Comparison of ENCODE assay signal across 8 mouse cellular contexts in genomic region chrX:70364202-70364601, GRCm38 (mm10). TPM values are rescaled to one million over a fixed set of nuclear protein-coding genes. Genes with fewer than 3 reads are reported as not detected.
DNase-seq lines count a peak whose midpoint lies in the region; ATAC-seq and TF ChIP-seq lines count a peak whose summit lies in the region.

No protein-coding gene starts in this region.

- no peak for TF ChIP-seq CTCF in heart, adult 2 months (IDR thresholded peaks at IDR 0.05)
- no peak for TF ChIP-seq CTCF in CH12.LX (conservative IDR thresholded peaks at IDR 0.05 in 1 of 2, IDR thresholded peaks at IDR 0.05 in 1 of 2; ENCODE audit: low read depth in 2 of 2, low read length in 2 of 2)
- no peak for TF ChIP-seq CTCF in liver, embryonic 14.5 days (IDR thresholded peaks at IDR 0.05; ENCODE audit: low read depth)

- ATAC-seq in forebrain, embryonic 14.5 days, result peak; percentile 40; the same call in 1 of the 2 replicates
- ATAC-seq in liver, embryonic 14.5 days (ENCODE audit: insufficient read depth), result no peak

- no peaks in the 10 kb centered on the region for H3K9me3 ChIP-seq in CH12.LX (replicated peaks; ENCODE audit: low read length)
- no peaks in the 10 kb centered on the region for H3K9me3 ChIP-seq in forebrain, embryonic 14.5 days (replicated peaks; ENCODE audit: control insufficient read depth, low read length)
- H3K9me3 ChIP-seq in liver, embryonic 14.5 days (ENCODE audit: control insufficient read depth, low read length), result no peaks in the 10 kb centered on the region

- H3K36me3 ChIP-seq in heart, adult 2 months (ENCODE audit: control insufficient read depth, insufficient read depth, low read length), result no peaks in the 10 kb centered on the region
- H3K36me3 ChIP-seq in CH12.LX (replicated peaks in 1 of 2; ENCODE audit: control insufficient read depth in 1 of 2, insufficient read depth in 1 of 2, low read length in 1 of 2), result peaks cover 8 to 18% of the 10 kb centered on the region in 2 experiments
- H3K36me3 ChIP-seq in forebrain, embryonic 14.5 days (ENCODE audit: control insufficient read depth, insufficient read depth, low read length), result peaks cover 12% of the 10 kb centered on the region
- H3K36me3 ChIP-seq in liver, embryonic 14.5 days (replicated peaks; ENCODE audit: control insufficient read depth, insufficient read depth, low read depth), result no peaks in the 10 kb centered on the region

- WGBS in heart, adult 2 months, result 73% methylated on average over 1 of the region's 1 CpGs
- 60% methylated on average over 1 of the region's 1 CpGs for WGBS in forebrain, embryonic 14.5 days
- 65% methylated on average over 1 of the region's 1 CpGs for WGBS in liver, embryonic 14.5 days (ENCODE audit: insufficient replicate concordance)

- TF ChIP-seq POLR2A in heart, adult 2 months (IDR thresholded peaks at IDR 0.05; ENCODE audit: insufficient read depth, low read depth, low read length), result no peak
- TF ChIP-seq POLR2A in CH12.LX (IDR thresholded peaks at IDR 0.05; ENCODE audit: low read depth, low read length), result no peak

- peaks cover 4% of the 10 kb centered on the region; the same call in 1 of the 2 replicates for H3K4me1 ChIP-seq in heart, adult 2 months (ENCODE audit: control insufficient read depth, insufficient read depth, low read length)
- peaks cover 0 to 9% of the 10 kb centered on the region in 2 experiments; a peak in 2 of 4 replicates for H3K4me1 ChIP-seq in CH12.LX (ENCODE audit: control insufficient read depth in 1 of 2, insufficient read depth in 2 of 2)
- 0 out of 2 replicates have a peak, but pooled peaks cover 2% of the 10 kb centered on the region for H3K4me1 ChIP-seq in forebrain, embryonic 14.5 days (ENCODE audit: control insufficient read depth, insufficient read depth, low read length)
- H3K4me1 ChIP-seq in liver, embryonic 14.5 days (replicated peaks; ENCODE audit: control insufficient read depth in 2 of 2, insufficient read depth in 2 of 2, low read length in 1 of 2), result no peaks in the 10 kb centered on the region; a peak in 1 of 4 replicates

- dilution Hi-C loops in CH12.LX (cut with MboI; ENCODE audit: extremely low pct_ligation_motif_present, extremely low pct_unique_long_range_greater_than_20kb, low sequenced_read_pairs), result no loop called here

- no peak for TF ChIP-seq RAD21 in CH12.LX (IDR thresholded peaks at IDR 0.05; ENCODE audit: low read depth, low read length)

- intact Hi-C loops in heart, adult 2 months (cut with DNase I), result loop anchor here (10.0 kb wide), 2 partner anchors 111 to 1451 kb away; partner anchors contain the start of genes Tmem185a and Vma21

- peak overlapping the region; percentile 99 for H3K9ac ChIP-seq in heart, adult 2 months (ENCODE audit: low read depth, low read length)
- H3K9ac ChIP-seq in CH12.LX (ENCODE audit: insufficient read depth, low read depth), result peak overlapping the region; percentile 65
- H3K9ac ChIP-seq in forebrain, embryonic 14.5 days (ENCODE audit: low read length), result peak overlapping the region; percentile 62
- H3K9ac ChIP-seq in liver, embryonic 14.5 days (replicated peaks), result peak overlapping the region; percentile 51

- in situ Hi-C loops in CH12.LX (cut with MboI; ENCODE audit: low pct_ligation_motif_present, low pct_unique_long_range_greater_than_20kb, low sequenced_read_pairs), result loop anchor here (25.0 kb wide), 2 partner anchors 98 to 198 kb away; no protein-coding TSS in a partner anchor

- H3K4me2 ChIP-seq in CH12.LX (ENCODE audit: insufficient read depth, low read depth, poor library complexity, severe bottlenecking), result peak overlapping the region; percentile 71; the same call in 1 of the 2 replicates
- H3K4me2 ChIP-seq in forebrain, embryonic 14.5 days (ENCODE audit: low read length), result peak overlapping the region; percentile 49
- H3K4me2 ChIP-seq in liver, embryonic 14.5 days (ENCODE audit: low read depth), result peak overlapping the region; percentile 66

- no peaks in the 10 kb centered on the region for H3K27me3 ChIP-seq in heart, adult 2 months (ENCODE audit: control insufficient read depth, insufficient read depth, low read length)
- no peaks in the 10 kb centered on the region for H3K27me3 ChIP-seq in CH12.LX (replicated peaks)
- no peaks in the 10 kb centered on the region for H3K27me3 ChIP-seq in forebrain, embryonic 14.5 days (replicated peaks; ENCODE audit: control insufficient read depth, insufficient read depth, low read length)
- H3K27me3 ChIP-seq in liver, embryonic 14.5 days (ENCODE audit: control insufficient read depth, insufficient read depth, low read length), result no peaks in the 10 kb centered on the region; the same call in 1 of the 2 replicates

- no peak overlapping the region; the same call in 1 of the 2 replicates for H3K27ac ChIP-seq in heart, adult 2 months
- no peak overlapping the region for H3K27ac ChIP-seq in CH12.LX (ENCODE audit: insufficient read depth, low read depth)
- H3K27ac ChIP-seq in forebrain, embryonic 14.5 days (ENCODE audit: low read depth, low read length), result peak overlapping the region; percentile 44; the same call in 1 of the 2 replicates
- H3K27ac ChIP-seq in liver, embryonic 14.5 days, result no peak overlapping the region

- no peaks in the 10 kb centered on the region for H3K79me2 ChIP-seq in heart, adult 2 months (replicated peaks; ENCODE audit: control insufficient read depth, insufficient read depth, low read length)
- no peaks in the 10 kb centered on the region; the same call in 1 of the 2 replicates for H3K79me2 ChIP-seq in CH12.LX (replicated peaks; ENCODE audit: control insufficient read depth, extremely low read depth, insufficient read depth, poor library complexity, severe bottlenecking)

- DNase-seq in heart, adult 2 months, result no peak
- no peak for DNase-seq in heart, postnatal 4 days
- no peak for DNase-seq in CH12.LX (ENCODE audit: extremely low read depth)
- DNase-seq in forebrain, embryonic 14.5 days (ENCODE audit: low spot score), result no peak
- DNase-seq in liver, embryonic 14.5 days (ENCODE audit: low read depth in 3 of 3, low spot score in 3 of 3), result no peak
- DNase-seq in thymus, postnatal 14 days, result no peak
- DNase-seq in adrenal gland, postnatal 4 days (ENCODE audit: low spot score in 2 of 2), result no peak
- DNase-seq in cerebellum, adult 11-12 months, result no peak

- TF ChIP-seq EP300 in heart, adult 2 months (IDR thresholded peaks at IDR 0.05; ENCODE audit: insufficient read depth, low read depth, low read length), result no peak
- no peak for TF ChIP-seq EP300 in CH12.LX (IDR thresholded peaks at IDR 0.05; ENCODE audit: low read length)
- no peak for TF ChIP-seq EP300 in liver, embryonic 14.5 days (IDR thresholded peaks at IDR 0.05; ENCODE audit: low read depth)

- peak overlapping the region; percentile 59 for H3K4me3 ChIP-seq in heart, adult 2 months
- H3K4me3 ChIP-seq in CH12.LX (replicated peaks in 1 of 3; ENCODE audit: low read depth in 2 of 3, low read length in 2 of 3, poor library complexity in 1 of 3), result peak overlapping the region; percentile 58 to 69 (median 66)
- H3K4me3 ChIP-seq in forebrain, embryonic 14.5 days (ENCODE audit: low read depth, low read length), result peak overlapping the region; percentile 44
- H3K4me3 ChIP-seq in liver, embryonic 14.5 days (ENCODE audit: insufficient read depth in 1 of 2, low read depth in 2 of 2, low read length in 2 of 2), result peak overlapping the region; percentile 61 to 75

TF ChIP-seq in CH12.LX, 34 proteins besides CTCF, POLR2A, EP300 and RAD21 (continues in another document):
- TF ChIP-seq BHLHE40 (IDR thresholded peaks at IDR 0.05; ENCODE audit: low read depth, low read length), result no peak
- TF ChIP-seq MAZ (IDR thresholded peaks at IDR 0.05; ENCODE audit: low read depth, low read length), result no peak
- no peak for TF ChIP-seq PAX5 (IDR thresholded peaks at IDR 0.05; ENCODE audit: low read length)
- TF ChIP-seq ZMIZ1 (IDR thresholded peaks at IDR 0.05; ENCODE audit: low read depth, low read length), result no peak
- no peak for TF ChIP-seq JUND (conservative IDR thresholded peaks at IDR 0.05; ENCODE audit: low read depth, low read length)
- TF ChIP-seq MEF2A (IDR thresholded peaks at IDR 0.05; ENCODE audit: borderline replicate concordance, low read depth, low read length), result no peak
- no peak for TF ChIP-seq SMC3 (IDR thresholded peaks at IDR 0.05; ENCODE audit: low read depth, low read length)
- TF ChIP-seq MXI1 (IDR thresholded peaks at IDR 0.05; ENCODE audit: low read depth, low read length), result no peak
- no peak for TF ChIP-seq SIN3A (IDR thresholded peaks at IDR 0.05; ENCODE audit: low read length)
- no peak for TF ChIP-seq MAX (IDR thresholded peaks at IDR 0.05; ENCODE audit: low read length)
- no peak for TF ChIP-seq ZC3H11A (IDR thresholded peaks at IDR 0.05; ENCODE audit: low read depth, low read length)
- no peak for TF ChIP-seq NRF1 (IDR thresholded peaks at IDR 0.05; ENCODE audit: low read depth, low read length)
- no peak for TF ChIP-seq RCOR1 (conservative IDR thresholded peaks at IDR 0.05; ENCODE audit: low read depth, low read length)
- TF ChIP-seq ELF1 (IDR thresholded peaks at IDR 0.05; ENCODE audit: low read depth, low read length), result no peak
- no peak for TF ChIP-seq NELFE (IDR thresholded peaks at IDR 0.05; ENCODE audit: low read depth, low read length)
- TF ChIP-seq MAFK (IDR thresholded peaks at IDR 0.05; ENCODE audit: insufficient replicate concordance, low read length), result no peak
- no peak for TF ChIP-seq USF2 (conservative IDR thresholded peaks at IDR 0.05; ENCODE audit: low read depth, low read length)

RNA-seq across cellular contexts. Expression of gene Ids, which starts 0.7 kb away (rescaled TPM):
- 10 to 100 TPM; 19.1 to 23.3 TPM for total RNA-seq in heart, adult 2 months (2021)
- 18.2 and 31.7 TPM in 2 replicates for polyA plus RNA-seq in heart, adult 2 months (2012; rRNA removed)
- total RNA-seq in heart, postnatal 4 days (2021), result 10 to 100 TPM; 14.8 to 16.3 TPM
- total RNA-seq in CH12.LX (2012; rRNA removed), result 4.2 and 5.2 TPM in 2 replicates
- total RNA-seq in CH12.LX (2014; rRNA removed), result 5.1 and 5.3 TPM in 2 replicates
- polyA plus RNA-seq in CH12.LX (2012; ENCODE audit: insufficient read length, low read depth), result 10.6 and 12.2 TPM in 2 replicates
- polyA plus RNA-seq in forebrain, embryonic 14.5 days (2014; fragmentation: Nextera tagmentation; extraction: Ambion mirVana), result 13.8 and 15.1 TPM in 2 replicates
- polyA plus RNA-seq in liver, embryonic 14.5 days (2012; rRNA removed), result 1.5 and 1.6 TPM in 2 replicates
- polyA plus RNA-seq in liver, embryonic 14.5 days (2014; fragmentation: Nextera tagmentation; extraction: Ambion mirVana), result 0.40 and 0.66 TPM in 2 replicates
- 10 to 100 TPM; 29.3 to 29.8 TPM for total RNA-seq in adrenal gland, postnatal 4 days (2021)

RNA-seq across cellular contexts. Expression of gene 1110012L19Rik, which starts 21.5 kb away (rescaled TPM):
- 10 to 100 TPM; 13.3 to 16.1 TPM for total RNA-seq in heart, adult 2 months (2021)
- polyA plus RNA-seq in heart, adult 2 months (2012; rRNA removed), result 8.5 and 11.5 TPM in 2 replicates
- 10 to 100 TPM; 11.1 to 13.2 TPM for total RNA-seq in heart, postnatal 4 days (2021)
- total RNA-seq in CH12.LX (2012; rRNA removed) (14.3 and 16.1 TPM in 2 replicates), CH12.LX (2014; rRNA removed) (26.9 and 32.5 TPM in 2 replicates)
- 15.6 and 19.4 TPM in 2 replicates for polyA plus RNA-seq in CH12.LX (2012; ENCODE audit: insufficient read length, low read depth)
- polyA plus RNA-seq in forebrain, embryonic 14.5 days (2014; fragmentation: Nextera tagmentation; extraction: Ambion mirVana), result 42.6 and 45.4 TPM in 2 replicates
- 4.3 and 6.3 TPM in 2 replicates for polyA plus RNA-seq in liver, embryonic 14.5 days (2012; rRNA removed)
- polyA plus RNA-seq in liver, embryonic 14.5 days (2014; fragmentation: Nextera tagmentation; extraction: Ambion mirVana), result 8.7 and 9.4 TPM in 2 replicates
- total RNA-seq in adrenal gland, postnatal 4 days (2021), result 10 to 100 TPM; 22.8 to 25.8 TPM
